Mouse (Mus musculus) heart, postnatal 14 days (tissue): ENCODE data around the gene Kyat3. TPM values are rescaled to one million over a fixed set of nuclear protein-coding genes. Genes with fewer than 3 reads are reported as not detected.

Source experiments
- total RNA-seq, 2 experiments: library from RNA; stranded (reverse); gene quantifications; 2 replicates each; pipeline ENCODE4 v1.2.3; 2021

Kyat3 gene
- total RNA-seq, 2 experiments from 2014 or later, result 5.4 to 8.2 TPM

Other genes starting within 250 kb of the Kyat3 start
- gene Gbp5, start 207.1 kb upstream of the Kyat3 start, total RNA-seq, result 1 to 10 TPM; 6.8 to 9.3 TPM
- 10 to 100 TPM in 1 of 2 experiments, 1 to 10 TPM in 1; 9.6 to 10.5 TPM for gene Gbp7, start 170.7 kb upstream of the Kyat3 start, total RNA-seq
- 10 to 100 TPM; 10.5 to 13.3 TPM for gene Gbp3, start 141.0 kb upstream of the Kyat3 start, total RNA-seq
- gene Gbp2b, start 106.2 kb upstream of the Kyat3 start, total RNA-seq, result under 1 TPM; 0.10 to 0.12 TPM
- gene Gbp2, start 80.4 kb upstream of the Kyat3 start, total RNA-seq, result 1 to 10 TPM; 8.8 to 9.8 TPM
- 10 to 100 TPM; 20.4 to 21.7 TPM for gene Gtf2b, start 64.0 kb downstream of the Kyat3 start, total RNA-seq
- gene Pkn2, start 181.0 kb downstream of the Kyat3 start, total RNA-seq, result 10 to 100 TPM; 41.3 to 44.4 TPM